Mouse (Mus musculus): ENCODE measurements around the gene Pkdrej.

Pkdrej gene

GRCm38 (mm10) chr15:85765022-85765421 lies 56.5 kb downstream of the Pkdrej start:
- DNase-seq, result no peak
